Mouse (Mus musculus): ENCODE data around the gene Arsg. TPM values are rescaled to one million over a fixed set of nuclear protein-coding genes. Genes with fewer than 3 reads are reported as not detected.

Arsg gene
- polyA plus RNA-seq, 1 experiment from 2014 or later: 6.5 TPM

- no peak overlapping the region for H3K4me3 ChIP-seq (ENCODE audit: low read length)
- peak; percentile 13; the same call in 1 of the 2 replicates for ATAC-seq (ENCODE audit: low FRiP score, low TSS enrichment)
- H3K27ac ChIP-seq (ENCODE audit: low read length): peak overlapping the region; percentile 53; the same call in 1 of the 2 replicates
- no peak overlapping the region for H3K9ac ChIP-seq (replicated peaks; ENCODE audit: low read length)
- no peak overlapping the region for H3K4me2 ChIP-seq (replicated peaks; ENCODE audit: low read depth, low read length)
- H3K9me3 ChIP-seq (ENCODE audit: low read length): no peaks in the 10 kb centered on the region
- peaks cover 5% of the 10 kb centered on the region for H3K36me3 ChIP-seq (ENCODE audit: insufficient read depth, low read length)
- WGBS: 56% methylated on average over 15 of the region's 15 CpGs
- H3K27me3 ChIP-seq (ENCODE audit: insufficient read depth, low read length): no peaks in the 10 kb centered on the region
- H3K4me1 ChIP-seq (ENCODE audit: insufficient read depth, low read length): 0 out of 2 replicates have a peak, but pooled peaks cover 9% of the 10 kb centered on the region
Measured at GRCm38 (mm10) chr11:109587638-109588374, 114.6 kb downstream of the Arsg start.

GRCm38 (mm10) chr11:109590012-109590411 is 116.8 kb downstream of the Arsg start:
- Histone ChIP-seq H3K4me3 (ENCODE audit: low read length) (no peak overlapping the region), H3K4me1 (ENCODE audit: insufficient read depth, low read length) (peaks cover 17% of the 10 kb centered on the region), H3K27ac (ENCODE audit: low read length) (no peak overlapping the region), H3K36me3 (ENCODE audit: insufficient read depth, low read length) (peaks cover 1% of the 10 kb centered on the region; the same call in 1 of the 2 replicates), H3K9ac (replicated peaks; ENCODE audit: low read length) (no peak overlapping the region), H3K9me3 (ENCODE audit: low read length) (no peaks in the 10 kb centered on the region), H3K4me2 (replicated peaks; ENCODE audit: low read depth, low read length) (no peak overlapping the region), H3K27me3 (ENCODE audit: insufficient read depth, low read length) (no peaks in the 10 kb centered on the region)
- 87% methylated on average over 8 of the region's 8 CpGs for WGBS
- ATAC-seq (ENCODE audit: low FRiP score, low TSS enrichment): no peak

DNA sequence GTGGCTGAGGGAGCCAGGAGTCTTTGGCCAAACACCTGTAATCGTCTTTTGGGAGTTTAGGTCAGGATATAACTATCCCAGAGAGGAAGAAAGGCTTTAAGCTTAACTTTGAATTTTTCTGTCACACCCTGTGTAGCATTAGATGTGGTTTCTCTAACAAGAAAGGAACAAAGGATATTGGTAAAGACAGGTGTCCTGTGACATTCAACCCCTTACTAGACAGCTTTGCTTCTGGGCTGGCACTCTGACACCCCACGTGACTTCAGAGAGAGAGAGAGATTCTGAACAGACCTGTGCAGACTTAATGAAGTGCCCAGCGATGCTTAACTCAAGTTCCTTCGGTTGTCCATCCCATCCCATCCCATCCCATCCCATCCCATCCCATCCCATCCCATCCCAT is 118.3 kb downstream of the Arsg start:
- no peaks in the 10 kb centered on the region for H3K9me3 ChIP-seq (ENCODE audit: low read length)
- H3K27ac ChIP-seq (ENCODE audit: low read length): no peak overlapping the region
- no peak overlapping the region for H3K4me3 ChIP-seq (ENCODE audit: low read length)
- ATAC-seq (ENCODE audit: low FRiP score, low TSS enrichment): no peak
- H3K27me3 ChIP-seq (ENCODE audit: insufficient read depth, low read length): no peaks in the 10 kb centered on the region
- H3K36me3 ChIP-seq (ENCODE audit: insufficient read depth, low read length): peaks cover 7% of the 10 kb centered on the region; the same call in 1 of the 2 replicates
- 66% methylated on average over 4 of the region's 4 CpGs for WGBS
- H3K9ac ChIP-seq (replicated peaks; ENCODE audit: low read length): no peak overlapping the region
- H3K4me2 ChIP-seq (replicated peaks; ENCODE audit: low read depth, low read length): no peak overlapping the region
- peaks cover 17% of the 10 kb centered on the region for H3K4me1 ChIP-seq (ENCODE audit: insufficient read depth, low read length)

- Histone ChIP-seq H3K4me3 (ENCODE audit: low read length) (no peak overlapping the region), H3K9me3 (ENCODE audit: low read length) (no peaks in the 10 kb centered on the region), H3K4me1 (ENCODE audit: insufficient read depth, low read length) (peaks cover 11% of the 10 kb centered on the region), H3K27ac (ENCODE audit: low read length) (peak overlapping the region; percentile 72), H3K9ac (replicated peaks; ENCODE audit: low read length) (0 out of 2 replicates have a peak overlapping the region, but pooled peaks have one; percentile 45), H3K36me3 (ENCODE audit: insufficient read depth, low read length) (peaks cover 7% of the 10 kb centered on the region; the same call in 1 of the 2 replicates), H3K27me3 (ENCODE audit: insufficient read depth, low read length) (no peaks in the 10 kb centered on the region), H3K4me2 (replicated peaks; ENCODE audit: low read depth, low read length) (no peak overlapping the region)
- WGBS: 11% methylated on average over 6 of the region's 6 CpGs
- peak; percentile 90 for ATAC-seq (ENCODE audit: low FRiP score, low TSS enrichment)
Measured at GRCm38 (mm10) chr11:109593200-109593981, 120.2 kb downstream of the Arsg start.

DNA sequence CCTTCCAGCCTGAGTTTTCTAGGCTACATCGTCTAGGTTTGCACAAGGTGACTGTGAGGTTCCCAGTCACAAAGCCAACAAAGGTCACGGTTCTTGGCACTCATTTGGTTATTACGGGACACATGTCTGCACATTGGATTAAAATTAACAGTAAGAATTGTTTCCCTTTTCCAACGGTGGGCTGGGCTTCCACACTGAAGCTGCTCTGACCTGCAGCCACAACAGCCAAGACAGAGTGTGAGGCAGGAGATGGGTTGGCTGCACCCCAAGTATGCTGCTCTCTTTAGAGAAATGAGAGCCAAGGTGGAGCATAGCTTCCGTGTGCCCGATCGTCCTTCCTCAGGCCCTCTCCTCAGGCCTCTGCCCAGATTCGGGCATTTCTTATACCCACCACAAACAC is 121.6 kb downstream of the Arsg start:
- H3K4me2 ChIP-seq (replicated peaks; ENCODE audit: low read depth, low read length): no peak overlapping the region
- H3K4me1 ChIP-seq (ENCODE audit: insufficient read depth, low read length): peaks cover 11% of the 10 kb centered on the region
- H3K27ac ChIP-seq (ENCODE audit: low read length): no peak overlapping the region
- H3K36me3 ChIP-seq (ENCODE audit: insufficient read depth, low read length): peaks cover 13% of the 10 kb centered on the region; the same call in 1 of the 2 replicates
- no peak overlapping the region for H3K4me3 ChIP-seq (ENCODE audit: low read length)
- H3K9ac ChIP-seq (replicated peaks; ENCODE audit: low read length): no peak overlapping the region
- WGBS: 82% methylated on average over 8 of the region's 8 CpGs
- H3K27me3 ChIP-seq (ENCODE audit: insufficient read depth, low read length): no peaks in the 10 kb centered on the region
- no peak for ATAC-seq (ENCODE audit: low FRiP score, low TSS enrichment)
- H3K9me3 ChIP-seq (ENCODE audit: low read length): no peaks in the 10 kb centered on the region

GRCm38 (mm10) chr11:109598778-109599570 is 125.8 kb downstream of the Arsg start:
- Histone ChIP-seq H3K4me3 (ENCODE audit: low read length) (no peak overlapping the region), H3K9ac (replicated peaks; ENCODE audit: low read length) (no peak overlapping the region), H3K4me2 (replicated peaks; ENCODE audit: low read depth, low read length) (no peak overlapping the region), H3K4me1 (ENCODE audit: insufficient read depth, low read length) (peaks cover under 1% of the 10 kb centered on the region; the same call in 1 of the 2 replicates), H3K27ac (ENCODE audit: low read length) (no peak overlapping the region), H3K36me3 (ENCODE audit: insufficient read depth, low read length) (peaks cover 31% of the 10 kb centered on the region), H3K9me3 (ENCODE audit: low read length) (no peaks in the 10 kb centered on the region), H3K27me3 (ENCODE audit: insufficient read depth, low read length) (no peaks in the 10 kb centered on the region)
- no peak for ATAC-seq (ENCODE audit: low FRiP score, low TSS enrichment)
- WGBS: 86% methylated on average over 12 of the region's 12 CpGs

DNA sequence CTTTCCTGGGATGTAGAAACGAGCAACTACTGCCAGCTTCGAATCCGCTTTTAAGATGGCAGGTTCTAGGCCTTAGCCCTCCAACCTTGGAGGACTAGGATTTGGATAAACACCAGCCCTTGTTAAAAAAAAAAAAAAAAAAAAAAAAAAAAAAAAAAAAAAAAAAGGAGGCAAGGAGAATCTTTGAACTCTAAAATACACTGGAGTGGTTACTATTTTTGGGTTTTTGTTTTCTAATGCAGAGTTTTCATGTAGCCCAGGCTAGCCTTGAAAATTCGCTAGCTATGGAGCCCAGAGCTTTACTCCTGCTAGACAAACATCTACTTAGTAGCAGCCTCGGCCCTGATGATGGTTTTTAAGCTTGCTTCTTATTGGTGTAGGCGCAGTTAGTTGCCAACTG is 134.4 kb downstream of the Arsg start:
- WGBS: 85% methylated on average over 6 of the region's 6 CpGs
- Histone ChIP-seq H3K27ac (ENCODE audit: low read length) (no peak overlapping the region), H3K9ac (replicated peaks; ENCODE audit: low read length) (no peak overlapping the region), H3K4me2 (replicated peaks; ENCODE audit: low read depth, low read length) (no peak overlapping the region), H3K36me3 (ENCODE audit: insufficient read depth, low read length) (peaks cover 15% of the 10 kb centered on the region), H3K27me3 (ENCODE audit: insufficient read depth, low read length) (no peaks in the 10 kb centered on the region), H3K9me3 (ENCODE audit: low read length) (no peaks in the 10 kb centered on the region), H3K4me1 (ENCODE audit: insufficient read depth, low read length) (peaks cover 25% of the 10 kb centered on the region), H3K4me3 (ENCODE audit: low read length) (no peak overlapping the region)
- ATAC-seq (ENCODE audit: low FRiP score, low TSS enrichment): no peak

DNA sequence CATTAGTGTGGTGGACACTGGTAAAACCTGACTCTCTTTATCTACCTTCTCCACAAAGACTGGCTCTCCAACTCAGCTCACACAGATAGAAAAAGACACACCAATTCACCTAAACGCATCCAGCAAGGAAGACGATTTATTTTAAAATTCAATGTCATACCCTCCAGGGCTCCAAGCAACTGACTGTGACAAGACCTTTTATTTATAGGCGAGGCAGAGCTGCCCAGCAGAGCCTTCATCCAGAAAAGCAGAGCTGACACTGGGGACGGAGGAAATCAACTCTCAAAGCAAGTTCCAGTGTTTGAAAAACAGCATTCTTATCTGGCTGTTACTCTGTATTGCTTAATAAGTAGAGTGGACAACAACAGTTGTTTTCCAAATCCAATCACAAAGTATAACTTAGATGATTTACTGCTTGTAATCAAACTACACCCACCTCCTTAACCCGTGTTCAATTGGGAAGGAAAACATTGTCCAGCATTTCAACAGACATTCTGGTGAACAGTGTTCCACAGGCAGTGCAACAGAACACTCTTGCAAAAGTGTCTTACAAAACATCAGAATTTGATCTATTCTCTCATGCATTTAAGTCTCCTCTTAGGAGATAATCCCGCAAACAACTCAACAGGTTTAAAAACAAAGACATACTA is 135.9 kb downstream of the Arsg start:
- no peak overlapping the region for H3K4me3 ChIP-seq (ENCODE audit: low read length)
- H3K9me3 ChIP-seq (ENCODE audit: low read length): no peaks in the 10 kb centered on the region
- H3K27me3 ChIP-seq (ENCODE audit: insufficient read depth, low read length): peaks cover 5% of the 10 kb centered on the region; the same call in 1 of the 2 replicates
- no peak for ATAC-seq (ENCODE audit: low FRiP score, low TSS enrichment)
- H3K4me2 ChIP-seq (replicated peaks; ENCODE audit: low read depth, low read length): no peak overlapping the region
- H3K4me1 ChIP-seq (ENCODE audit: insufficient read depth, low read length): peaks cover 26% of the 10 kb centered on the region
- no peak overlapping the region for H3K9ac ChIP-seq (replicated peaks; ENCODE audit: low read length)
- no peak overlapping the region for H3K27ac ChIP-seq (ENCODE audit: low read length)
- 33% methylated on average over 6 of the region's 6 CpGs for WGBS
- H3K36me3 ChIP-seq (ENCODE audit: insufficient read depth, low read length): 0 out of 2 replicates have a peak, but pooled peaks cover under 1% of the 10 kb centered on the region

All from kidney, embryonic 16.5 days (tissue).